Mouse (Mus musculus): ENCODE measurements around the gene Ldb3. TPM values are rescaled to one million over a fixed set of nuclear protein-coding genes. Genes with fewer than 3 reads are reported as not detected.

The Ldb3 gene
- total and polyA plus RNA-seq, 2 experiments from 2014 or later: 376 to 526 TPM

- TF ChIP-seq CTCF (IDR thresholded peaks at IDR 0.05; ENCODE audit: low read depth): no peak
- TF ChIP-seq EP300 (IDR thresholded peaks at IDR 0.05; ENCODE audit: low read depth): no peak
- peak; percentile 33 for DNase-seq (ENCODE audit: low spot score)
- H3K27ac ChIP-seq (ENCODE audit: low read depth): peak overlapping the region; percentile 100
- peak overlapping the region; percentile 5; the same call in 1 of the 2 replicates for H3K9ac ChIP-seq (replicated peaks; ENCODE audit: low read depth, low read length)
- H3K27me3 ChIP-seq (ENCODE audit: control insufficient read depth, insufficient read depth, low read length): no peaks in the 10 kb centered on the region
- no peaks in the 10 kb centered on the region for H3K9me3 ChIP-seq (replicated peaks; ENCODE audit: control insufficient read depth, low read length)
- H3K4me3 ChIP-seq (ENCODE audit: low read depth, low read length): no peak overlapping the region
- H3K4me1 ChIP-seq (ENCODE audit: control insufficient read depth, insufficient read depth): peaks cover 50% of the 10 kb centered on the region
- H3K36me3 ChIP-seq (replicated peaks; ENCODE audit: control insufficient read depth, insufficient read depth, low read length): 0 out of 2 replicates have a peak, but pooled peaks cover 5% of the 10 kb centered on the region
- no peak overlapping the region for H3K4me2 ChIP-seq (ENCODE audit: low read depth, low read length)
- no peak for ATAC-seq (ENCODE audit: insufficient read depth, low read depth)
- 82% methylated on average over 5 of the region's 5 CpGs for whole genome bisulfite sequencing
These were observed 1.6 kb upstream of the Ldb3 start for GRCm38 (mm10) chr14:34590017-34590570.

DNA sequence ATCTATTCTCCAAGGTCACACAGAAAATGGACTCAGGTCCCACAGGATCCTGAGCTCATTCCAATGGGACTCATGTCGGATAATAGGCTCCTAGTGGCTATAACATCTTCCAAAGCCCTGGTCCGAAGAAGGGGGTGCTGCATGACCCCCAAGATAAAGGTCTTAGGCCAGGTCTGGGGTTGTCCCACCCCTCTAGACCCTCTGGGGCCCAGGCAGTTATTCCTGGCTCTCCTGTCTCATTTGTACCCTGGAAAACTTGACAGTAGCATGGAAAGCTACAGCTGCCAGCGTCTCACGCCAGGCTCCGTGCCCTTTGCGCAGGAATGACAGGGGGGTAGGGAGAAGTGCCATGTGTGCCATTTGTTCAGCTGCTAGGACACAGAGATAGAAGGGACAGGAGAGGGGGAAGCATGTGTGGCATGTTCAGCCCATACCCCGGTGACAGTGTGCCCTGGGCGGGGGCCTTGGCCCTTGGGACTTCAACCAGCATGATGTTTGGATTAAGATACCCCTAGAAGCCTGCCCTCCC, 767 bp upstream of the Ldb3 start:
- H3K27ac ChIP-seq (ENCODE audit: low read depth): peak overlapping the region; percentile 100
- H3K9ac ChIP-seq (replicated peaks; ENCODE audit: low read depth, low read length): peak overlapping the region; percentile 94
- ATAC-seq (ENCODE audit: insufficient read depth, low read depth): peak; percentile 28
- DNase-seq (ENCODE audit: low spot score): peak; percentile 77
- H3K27me3 ChIP-seq (ENCODE audit: control insufficient read depth, insufficient read depth, low read length): no peaks in the 10 kb centered on the region
- peaks cover 45% of the 10 kb centered on the region for H3K4me1 ChIP-seq (ENCODE audit: control insufficient read depth, insufficient read depth)
- no peak overlapping the region for H3K4me3 ChIP-seq (ENCODE audit: low read depth, low read length)
- TF ChIP-seq EP300 (IDR thresholded peaks at IDR 0.05; ENCODE audit: low read depth) (peak; percentile 84), CTCF (IDR thresholded peaks at IDR 0.05; ENCODE audit: low read depth) (no peak)
- H3K4me2 ChIP-seq (ENCODE audit: low read depth, low read length): peak overlapping the region; percentile 61
- peaks cover 8% of the 10 kb centered on the region; the same call in 1 of the 2 replicates for H3K36me3 ChIP-seq (replicated peaks; ENCODE audit: control insufficient read depth, insufficient read depth, low read length)
- 43% methylated on average over 8 of the region's 8 CpGs for WGBS
- no peaks in the 10 kb centered on the region for H3K9me3 ChIP-seq (replicated peaks; ENCODE audit: control insufficient read depth, low read length)

- peaks cover 16% of the 10 kb centered on the region; the same call in 1 of the 2 replicates for H3K36me3 ChIP-seq (replicated peaks; ENCODE audit: control insufficient read depth, insufficient read depth, low read length)
- H3K4me3 ChIP-seq (ENCODE audit: low read depth, low read length): peak overlapping the region; percentile 64
- DNase-seq (ENCODE audit: low spot score) (no peak), ATAC-seq (ENCODE audit: insufficient read depth, low read depth) (no peak)
- H3K9me3 ChIP-seq (replicated peaks; ENCODE audit: control insufficient read depth, low read length): no peaks in the 10 kb centered on the region
- H3K4me2 ChIP-seq (ENCODE audit: low read depth, low read length): peak overlapping the region; percentile 61
- 20% methylated on average over 5 of the region's 5 CpGs for WGBS
- no peaks in the 10 kb centered on the region for H3K27me3 ChIP-seq (ENCODE audit: control insufficient read depth, insufficient read depth, low read length)
- peaks cover 41% of the 10 kb centered on the region for H3K4me1 ChIP-seq (ENCODE audit: control insufficient read depth, insufficient read depth)
- peak overlapping the region; percentile 100 for H3K27ac ChIP-seq (ENCODE audit: low read depth)
- TF ChIP-seq CTCF (IDR thresholded peaks at IDR 0.05; ENCODE audit: low read depth): no peak
- peak overlapping the region; percentile 94 for H3K9ac ChIP-seq (replicated peaks; ENCODE audit: low read depth, low read length)
These were observed 477 bp downstream of the Ldb3 start for GRCm38 (mm10) chr14:34588005-34588404.

- H3K4me1 ChIP-seq (ENCODE audit: control insufficient read depth, insufficient read depth): peaks cover 40% of the 10 kb centered on the region
These were observed 1.6 kb downstream of the Ldb3 start for GRCm38 (mm10) chr14:34586871-34587270.

DNA sequence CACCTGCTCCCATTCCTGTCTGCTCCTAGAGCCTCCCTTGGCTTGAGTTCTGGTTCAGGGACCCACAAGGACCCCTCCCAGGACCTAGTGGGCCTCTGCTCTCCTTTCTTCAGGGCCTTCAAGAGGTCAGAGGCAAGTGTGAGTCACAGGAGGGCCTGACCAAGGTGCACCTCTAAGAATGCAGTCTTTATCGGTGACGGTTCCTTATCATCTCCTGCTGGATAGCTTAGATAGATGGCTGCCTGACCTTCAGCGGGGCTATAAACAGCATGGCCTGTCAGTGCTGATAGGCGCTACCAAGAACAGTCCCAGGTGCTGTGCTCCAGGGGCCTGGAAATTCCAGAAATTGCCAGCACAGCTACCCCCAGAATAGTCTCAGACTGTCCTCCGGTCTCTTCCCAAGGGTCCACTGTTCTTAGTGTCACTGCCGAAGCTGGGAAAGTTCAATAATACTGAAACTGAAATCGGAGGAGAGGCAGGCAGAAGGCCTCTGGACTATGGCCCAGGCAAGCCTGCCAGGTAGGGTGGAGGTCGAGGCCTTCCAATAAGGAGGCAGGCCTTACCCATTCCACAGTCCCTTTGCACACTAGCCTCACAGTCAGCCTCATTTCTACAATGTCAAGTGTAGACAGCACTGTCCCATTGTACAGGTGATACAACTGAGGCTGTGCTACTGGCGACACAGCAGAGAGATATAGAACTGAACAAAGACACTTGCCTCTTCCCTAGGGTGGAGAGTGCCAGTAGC, 3.0 kb downstream of the Ldb3 start:
- no peak for ATAC-seq (ENCODE audit: insufficient read depth, low read depth)
- H3K9me3 ChIP-seq (replicated peaks; ENCODE audit: control insufficient read depth, low read length): no peaks in the 10 kb centered on the region
- peak overlapping the region; percentile 61 for H3K4me2 ChIP-seq (ENCODE audit: low read depth, low read length)
- peak overlapping the region; percentile 64 for H3K4me3 ChIP-seq (ENCODE audit: low read depth, low read length)
- H3K27me3 ChIP-seq (ENCODE audit: control insufficient read depth, insufficient read depth, low read length): no peaks in the 10 kb centered on the region
- H3K27ac ChIP-seq (ENCODE audit: low read depth): peak overlapping the region; percentile 100
- no peak for DNase-seq (ENCODE audit: low spot score)
- H3K9ac ChIP-seq (replicated peaks; ENCODE audit: low read depth, low read length): peak overlapping the region; percentile 94
- H3K4me1 ChIP-seq (ENCODE audit: control insufficient read depth, insufficient read depth): peaks cover 45% of the 10 kb centered on the region
- TF ChIP-seq CTCF (IDR thresholded peaks at IDR 0.05; ENCODE audit: low read depth) (no peak), EP300 (IDR thresholded peaks at IDR 0.05; ENCODE audit: low read depth) (0 out of 2 replicates have a peak, but pooled peaks have one; percentile 46)
- H3K36me3 ChIP-seq (replicated peaks; ENCODE audit: control insufficient read depth, insufficient read depth, low read length): peaks cover 25% of the 10 kb centered on the region
- WGBS: 22% methylated on average over 9 of the region's 9 CpGs

More at GRCm38 (mm10) chr14:34586871-34587270, 1.6 kb downstream of the Ldb3 start:
- H3K4me3 ChIP-seq (ENCODE audit: low read depth, low read length): peak overlapping the region; percentile 64
- H3K9me3 ChIP-seq (replicated peaks; ENCODE audit: control insufficient read depth, low read length): no peaks in the 10 kb centered on the region
- H3K9ac ChIP-seq (replicated peaks; ENCODE audit: low read depth, low read length): peak overlapping the region; percentile 94
- no peak for DNase-seq (ENCODE audit: low spot score)
- TF ChIP-seq EP300 (IDR thresholded peaks at IDR 0.05; ENCODE audit: low read depth) (no peak), CTCF (IDR thresholded peaks at IDR 0.05; ENCODE audit: low read depth) (no peak)
- WGBS: 29% methylated on average over 3 of the region's 3 CpGs
- H3K27ac ChIP-seq (ENCODE audit: low read depth): peak overlapping the region; percentile 100
- H3K4me2 ChIP-seq (ENCODE audit: low read depth, low read length): peak overlapping the region; percentile 61
- H3K27me3 ChIP-seq (ENCODE audit: control insufficient read depth, insufficient read depth, low read length): no peaks in the 10 kb centered on the region
- ATAC-seq (ENCODE audit: insufficient read depth, low read depth): no peak
- peaks cover 16% of the 10 kb centered on the region; the same call in 1 of the 2 replicates for H3K36me3 ChIP-seq (replicated peaks; ENCODE audit: control insufficient read depth, insufficient read depth, low read length)
